Mouse (Mus musculus): ENCODE measurements around the gene Rfk. TPM values are rescaled to one million over a fixed set of nuclear protein-coding genes. Genes with fewer than 3 reads are reported as not detected.

The Rfk gene
- polyA plus RNA-seq, 1 experiment from 2014 or later = 93.8 TPM

GRCm38 (mm10) chr19:17423306-17423705 lies 29.5 kb downstream of the Rfk start:
- no peak overlapping the region for H3K27ac ChIP-seq
- H3K9me3 ChIP-seq (replicated peaks) = no peaks in the 10 kb centered on the region
- no peaks in the 10 kb centered on the region for H3K27me3 ChIP-seq
- H3K4me2 ChIP-seq (replicated peaks) = no peak overlapping the region
- H3K9ac ChIP-seq = no peak overlapping the region
- 78% methylated on average over 3 of the region's 3 CpGs for WGBS
- no peaks in the 10 kb centered on the region for H3K4me1 ChIP-seq
- H3K36me3 ChIP-seq = no peaks in the 10 kb centered on the region
- no peak for ATAC-seq (ENCODE audit: low FRiP score)
- H3K4me3 ChIP-seq = no peak overlapping the region

- Histone ChIP-seq H3K9me3 (replicated peaks) (no peaks in the 10 kb centered on the region), H3K4me1 (no peaks in the 10 kb centered on the region), H3K27ac (no peak overlapping the region), H3K27me3 (no peaks in the 10 kb centered on the region), H3K36me3 (no peaks in the 10 kb centered on the region), H3K4me2 (replicated peaks) (no peak overlapping the region), H3K4me3 (no peak overlapping the region), H3K9ac (no peak overlapping the region)
- no peak for ATAC-seq (ENCODE audit: low FRiP score)
- WGBS = 95% methylated on average over 2 of the region's 2 CpGs
These were observed 34.1 kb downstream of the Rfk start for GRCm38 (mm10) chr19:17427824-17428560.

GRCm38 (mm10) chr19:17428561-17428914 lies 34.7 kb downstream of the Rfk start:
- no peaks in the 10 kb centered on the region for H3K4me1 ChIP-seq
- no peaks in the 10 kb centered on the region for H3K27me3 ChIP-seq
- H3K4me2 ChIP-seq (replicated peaks) = no peak overlapping the region
- ATAC-seq (ENCODE audit: low FRiP score) = no peak
- H3K4me3 ChIP-seq = no peak overlapping the region
- H3K27ac ChIP-seq = no peak overlapping the region
- H3K9me3 ChIP-seq (replicated peaks) = no peaks in the 10 kb centered on the region
- WGBS = 91% methylated on average over 2 of the region's 2 CpGs
- no peak overlapping the region for H3K9ac ChIP-seq
- H3K36me3 ChIP-seq = no peaks in the 10 kb centered on the region

GRCm38 (mm10) chr19:17436651-17437050 lies 42.8 kb downstream of the Rfk start:
- Histone ChIP-seq H3K4me3 (no peak overlapping the region), H3K4me1 (0 out of 2 replicates have a peak, but pooled peaks cover 4% of the 10 kb centered on the region), H3K9me3 (replicated peaks) (no peaks in the 10 kb centered on the region), H3K9ac (no peak overlapping the region), H3K27me3 (no peaks in the 10 kb centered on the region), H3K36me3 (no peaks in the 10 kb centered on the region), H3K4me2 (replicated peaks) (no peak overlapping the region), H3K27ac (no peak overlapping the region)
- ATAC-seq (ENCODE audit: low FRiP score) = no peak
- 90% methylated on average over 1 of the region's 1 CpGs for WGBS

GRCm38 (mm10) chr19:17439476-17440189 lies 45.8 kb downstream of the Rfk start:
- ATAC-seq (ENCODE audit: low FRiP score) = no peak
- 0 out of 2 replicates have a peak, but pooled peaks cover 4% of the 10 kb centered on the region for H3K4me1 ChIP-seq
- H3K27me3 ChIP-seq = no peaks in the 10 kb centered on the region
- no peaks in the 10 kb centered on the region for H3K9me3 ChIP-seq (replicated peaks)
- 70% methylated on average over 4 of the region's 4 CpGs for WGBS
- H3K4me3 ChIP-seq = no peak overlapping the region
- no peak overlapping the region for H3K9ac ChIP-seq
- H3K4me2 ChIP-seq (replicated peaks) = no peak overlapping the region
- H3K36me3 ChIP-seq = no peaks in the 10 kb centered on the region
- no peak overlapping the region for H3K27ac ChIP-seq

GRCm38 (mm10) chr19:17443581-17443980 lies 49.7 kb downstream of the Rfk start:
- Histone ChIP-seq H3K27ac (no peak overlapping the region), H3K36me3 (no peaks in the 10 kb centered on the region), H3K9me3 (replicated peaks) (no peaks in the 10 kb centered on the region), H3K4me2 (replicated peaks) (no peak overlapping the region), H3K9ac (no peak overlapping the region), H3K4me3 (no peak overlapping the region), H3K4me1 (0 out of 2 replicates have a peak, but pooled peaks cover 4% of the 10 kb centered on the region), H3K27me3 (no peaks in the 10 kb centered on the region)
- no peak for ATAC-seq (ENCODE audit: low FRiP score)
- 88% methylated on average over 7 of the region's 7 CpGs for WGBS

Other genes with a start within 250 kb of the Rfk start
- 6.9 and 7.6 TPM in 2 replicates for gene Gcnt1, start 21.2 kb upstream of the Rfk start, polyA plus RNA-seq (2016; fragmentation: Nextera tagmentation; extraction: Ambion mirVana)

Measured in hindbrain, embryonic 12.5 days (tissue).